Mouse (Mus musculus) c-Kit-positive CD71-positive TER-119-positive erythroid progenitor cells, embryonic 14.5 days (primary cell): ENCODE results near the gene Olfr1000.
"Not testable (repeated sequence)": the region's sequence is repeated elsewhere in the genome, so short reads cannot be mapped to it uniquely, and the experiment has no call there.

Experiments
- DNase-seq: peaks from one replicate; pipeline ENCODE4 v3.0.0-alpha.2; 2013; ENCODE audit warnings: low spot score

Olfr1000 gene

GRCm38 (mm10) chr2:85611803-85612202, at the start of gene Olfr1000:
Gene Olfr1000, minus strand, starts transcription at chr2:85611903.
- no peak for DNase-seq

DNA sequence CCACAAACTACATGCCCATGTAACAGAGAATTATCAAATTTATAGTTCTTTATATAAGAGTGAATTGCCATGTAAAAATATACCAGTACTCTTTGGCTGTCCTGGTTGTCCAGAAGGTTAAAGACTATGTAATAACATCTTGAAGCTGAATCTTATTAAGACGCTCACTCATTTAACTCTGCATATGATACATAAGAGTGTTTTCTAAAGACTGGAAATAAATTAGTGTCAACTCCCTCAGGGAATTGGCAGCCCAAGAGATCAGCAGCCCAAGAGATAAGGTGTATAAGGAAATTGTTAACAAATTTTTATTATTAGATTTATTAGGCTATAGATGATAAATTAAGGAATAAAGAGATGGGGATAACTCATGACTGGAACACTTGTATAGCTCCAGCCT, 38.9 kb upstream of the Olfr1000 start, which contains the start of gene Olfr1002:
Olfr1002 (minus strand) TSS at position 101 of the 400 bp plus-strand sequence.
- DNase-seq, result no peak

DNA sequence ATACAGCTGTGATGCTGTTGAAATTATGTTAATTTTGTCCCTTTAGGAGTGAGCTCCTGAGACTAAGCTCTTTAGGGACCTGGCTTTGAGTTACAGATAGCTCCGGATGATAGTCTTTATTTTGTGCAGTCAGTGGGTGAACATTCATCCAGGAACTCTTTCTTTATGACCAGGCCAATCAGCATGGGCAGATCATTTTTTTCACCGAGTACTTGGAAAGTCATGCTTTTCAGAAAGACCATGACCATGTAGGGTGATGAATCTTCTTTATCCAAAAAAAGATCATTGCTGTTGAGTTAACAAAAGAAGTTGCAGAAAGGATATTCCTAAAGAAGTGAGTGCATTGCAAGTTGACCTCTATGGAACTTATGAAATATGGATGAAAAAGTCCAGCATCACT, 23.1 kb downstream of the Olfr1000 start, which contains the start of gene Olfr998:
Olfr998 (plus strand) TSS at position 301 of the 400 bp plus-strand sequence.
- DNase-seq, result not testable (repeated sequence)

DNA sequence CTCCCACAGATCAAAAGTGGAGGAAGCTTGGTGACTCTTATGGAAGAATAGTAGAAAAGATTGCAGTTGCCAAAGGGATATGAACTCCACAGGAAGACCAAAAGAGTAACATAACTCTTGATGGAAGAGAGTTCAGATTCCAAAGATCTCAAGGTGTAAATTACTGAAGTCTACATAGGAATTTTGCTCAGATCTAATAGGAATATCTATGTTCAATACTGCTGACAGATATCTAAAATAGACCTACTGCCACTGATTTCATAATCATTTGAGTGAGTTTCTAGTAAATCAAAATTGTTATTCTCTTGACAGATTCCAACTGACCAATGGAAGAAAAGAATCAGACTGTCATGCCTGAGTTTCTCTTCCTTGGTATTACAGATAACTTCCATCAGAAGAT, 32.8 kb downstream of the Olfr1000 start, which contains the start of gene Olfr996:
Olfr996 (plus strand) TSS at position 301 of the 400 bp plus-strand sequence.
- no peak for DNase-seq

DNA sequence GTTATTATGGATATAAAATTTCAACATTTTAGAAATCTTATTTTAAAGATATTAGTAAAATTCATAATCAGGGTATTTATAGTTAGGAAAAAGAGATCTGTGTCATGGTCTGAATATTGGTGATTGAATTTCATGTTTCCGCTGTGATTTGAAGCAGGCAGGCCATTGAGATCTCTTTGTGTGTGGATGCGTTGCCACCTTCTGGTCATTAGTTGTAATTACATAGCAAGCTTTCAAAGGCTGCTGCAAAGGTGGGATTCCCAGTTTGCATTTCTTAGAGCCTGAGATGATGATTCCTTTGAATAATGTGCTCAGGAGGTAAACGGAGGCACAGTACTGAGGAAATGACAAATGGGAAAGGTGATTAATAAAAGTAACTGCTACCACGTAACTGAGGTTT, 50.5 kb downstream of the Olfr1000 start:
- DNase-seq, result peak; percentile 21

DNA sequence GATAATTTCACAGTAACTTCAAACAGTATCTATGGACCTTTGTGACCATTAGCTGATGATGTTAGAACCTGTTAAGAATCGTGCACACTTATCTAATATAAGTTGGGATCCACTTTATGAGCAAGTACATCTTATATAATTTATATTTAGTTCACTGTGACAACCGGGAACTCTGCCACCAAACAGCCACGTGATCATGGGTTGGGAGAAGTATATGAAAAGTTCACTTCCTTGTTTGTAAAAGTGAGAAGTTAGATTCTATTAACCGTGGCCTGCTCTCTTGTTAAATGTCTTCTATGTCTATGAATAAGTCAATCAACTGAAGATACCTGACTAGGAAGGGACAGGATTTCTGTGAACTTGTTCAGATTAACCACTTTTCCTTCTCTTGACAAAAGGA, 51.5 kb downstream of the Olfr1000 start:
- DNase-seq, result no peak
